ENCODE assay signal across 7 mouse cellular contexts in genomic region chr17:3180425-3180945, GRCm38 (mm10).
A peak's percentile ranks its signal among the peaks of the same experiment; 100 is the strongest.
DNase-seq lines count a peak whose midpoint lies in the region; TF ChIP-seq lines count a peak whose summit lies in the region.
"Not testable (repeated sequence)": the region's sequence is repeated elsewhere in the genome, so short reads cannot be mapped to it uniquely, and the experiment has no call there.

No protein-coding gene starts in this region.

- H3K79me3 ChIP-seq in C2C12 (ENCODE audit: low read depth) = not testable (repeated sequence)

- H3K79me2 ChIP-seq in C2C12 (ENCODE audit: control insufficient read depth, insufficient read depth); myocyte (ENCODE audit: control insufficient read depth, insufficient read depth): not testable (repeated sequence)

- H3ac ChIP-seq in C2C12 (ENCODE audit: control insufficient read depth, insufficient read length, low read depth); myocyte (ENCODE audit: control insufficient read depth, insufficient read length): not testable (repeated sequence)

- not testable (repeated sequence) for H3K27me3 ChIP-seq in C2C12 (ENCODE audit: control insufficient read depth, insufficient read depth, insufficient read length); myocyte (ENCODE audit: control insufficient read depth, insufficient read depth, insufficient read length)

- DNase-seq in 3134 (ENCODE audit: extremely low read depth, insufficient read length, low spot score) (peak; percentile 71), NIH3T3 (ENCODE audit: low read depth) (peak; percentile 84), adipocyte (ENCODE audit: low spot score) (peak; percentile 57)
- peak; percentile 43 for DNase-seq in fibroblast of lung, adult 2 months (ENCODE audit: low read depth)
- peak; percentile 42 for DNase-seq in heart, adult 11 months

- peaks cover 59% of the 10 kb centered on the region for H3K36me3 ChIP-seq in C2C12 (ENCODE audit: control insufficient read depth, insufficient read depth)
- H3K36me3 ChIP-seq in myocyte (ENCODE audit: control insufficient read depth, insufficient read depth) = not testable (repeated sequence)

- not testable (repeated sequence) for H3K4me3 ChIP-seq in C2C12 (ENCODE audit: insufficient read depth, poor library complexity, severe bottlenecking); myocyte

- TF ChIP-seq CTCF in C2C12 (IDR thresholded peaks at IDR 0.05; ENCODE audit: control insufficient read depth, insufficient read depth, insufficient read length) = not testable (repeated sequence)

- H3K4me2 ChIP-seq in myocyte (ENCODE audit: low read depth) = peak overlapping the region; percentile 46

- not testable (repeated sequence) for TF ChIP-seq POLR2A in myocyte (IDR thresholded peaks at IDR 0.05; ENCODE audit: insufficient read length, low read depth)

TF ChIP-seq in C2C12, 6 proteins besides CTCF, POLR2A, EP300 and RAD21:
- TF ChIP-seq MYOD1 (IDR thresholded peaks at IDR 0.05; ENCODE audit: control insufficient read depth, insufficient read length, low read depth) = peak; percentile 18

TF ChIP-seq in myocyte, 11 proteins besides CTCF, POLR2A, EP300 and RAD21:
- TF ChIP-seq MYOG (IDR thresholded peaks at IDR 0.05; ENCODE audit: control insufficient read depth in 1 of 3, insufficient read depth in 1 of 3, insufficient read length in 2 of 3, low read depth in 2 of 3) (peak in 2 of 3 experiments; percentile 13 to 71), MYOD1 (IDR thresholded peaks at IDR 0.05; ENCODE audit: control insufficient read depth in 1 of 3, insufficient read length in 2 of 3, low read depth in 2 of 3) (peak in 2 of 3 experiments; percentile 34 to 67)
